Mouse (Mus musculus): Measurements from ENCODE around the gene Klrb1f.

The Klrb1f gene

GRCm38 (mm10) chr6:129045601-129046000 lies at the start of gene Klrb1f:
Klrb1f (plus strand) TSS chr6:129045901.
- in situ Hi-C loops (cut with MboI; ENCODE audit: unreplicated experiment in 2 of 2), result no loop called here

DNA sequence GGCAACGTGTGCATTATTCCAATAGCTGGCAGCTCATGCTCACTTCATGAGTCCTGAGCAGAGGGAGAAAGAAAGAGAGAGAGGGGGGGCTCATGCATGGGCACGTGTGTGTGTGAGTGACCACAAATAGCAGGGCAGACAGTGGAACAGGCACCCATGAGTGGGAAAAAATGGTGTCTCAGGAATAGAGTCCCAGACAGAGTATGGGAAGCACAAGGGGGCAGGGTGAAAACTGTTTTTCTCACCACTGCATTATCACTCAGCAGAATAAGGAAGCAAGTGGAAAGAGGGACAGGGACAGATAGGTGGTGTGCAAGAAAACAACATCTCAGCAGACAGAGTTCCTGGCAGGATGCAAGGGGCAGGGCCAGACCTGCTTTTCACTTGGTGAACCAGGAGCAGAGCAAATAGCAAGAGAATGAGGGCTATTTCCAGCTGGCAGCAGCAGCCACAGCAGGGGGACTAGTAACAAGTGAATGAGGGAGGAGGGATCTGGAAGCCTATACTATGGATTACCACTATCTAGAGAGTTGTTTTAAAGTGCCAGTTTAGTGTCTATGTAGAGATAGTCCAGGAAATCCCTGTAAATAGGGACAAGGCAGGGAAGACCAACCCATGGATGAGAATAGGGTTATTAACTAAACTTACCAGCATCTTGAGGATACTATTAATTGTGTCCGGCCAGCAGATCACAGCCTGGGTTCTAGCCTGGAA lies 49.5 kb upstream of the Klrb1f start:
- in situ Hi-C loops (cut with MboI; ENCODE audit: unreplicated experiment in 2 of 2), result no loop called here

DNA sequence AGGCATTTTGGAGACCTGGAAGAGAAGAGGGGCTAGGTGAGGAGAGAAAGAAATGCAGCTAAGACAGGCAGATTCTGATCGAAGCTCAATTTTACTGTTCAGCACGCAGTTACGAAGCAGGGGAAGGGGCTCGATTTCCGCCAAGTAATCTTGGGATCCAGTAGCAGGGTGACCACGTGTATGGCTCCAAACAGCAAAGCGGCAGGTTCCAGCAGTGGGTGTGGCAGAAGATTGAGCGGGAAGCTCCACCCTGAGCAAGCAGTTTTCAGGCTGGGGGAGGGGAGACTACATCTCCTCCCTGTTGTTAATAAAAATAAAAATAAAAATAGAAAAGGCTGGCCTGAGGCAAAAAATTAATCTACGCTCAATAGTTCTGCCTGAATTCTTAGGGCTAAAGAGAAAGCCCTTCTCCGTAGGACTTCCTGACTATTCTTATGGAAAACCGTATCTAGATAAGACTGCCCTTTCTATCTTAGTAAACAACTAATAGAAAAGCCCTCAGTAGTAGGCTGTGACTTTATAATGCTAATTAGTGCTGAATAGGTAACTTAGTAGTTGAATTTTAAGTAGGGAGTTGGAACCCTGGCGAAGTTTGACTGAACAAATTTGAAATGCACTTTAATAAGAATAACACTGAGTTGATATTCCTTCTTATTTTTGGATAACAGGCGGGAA lies 48.8 kb upstream of the Klrb1f start:
- in situ Hi-C loops (cut with MboI; ENCODE audit: unreplicated experiment in 2 of 2), result no loop called here

DNA sequence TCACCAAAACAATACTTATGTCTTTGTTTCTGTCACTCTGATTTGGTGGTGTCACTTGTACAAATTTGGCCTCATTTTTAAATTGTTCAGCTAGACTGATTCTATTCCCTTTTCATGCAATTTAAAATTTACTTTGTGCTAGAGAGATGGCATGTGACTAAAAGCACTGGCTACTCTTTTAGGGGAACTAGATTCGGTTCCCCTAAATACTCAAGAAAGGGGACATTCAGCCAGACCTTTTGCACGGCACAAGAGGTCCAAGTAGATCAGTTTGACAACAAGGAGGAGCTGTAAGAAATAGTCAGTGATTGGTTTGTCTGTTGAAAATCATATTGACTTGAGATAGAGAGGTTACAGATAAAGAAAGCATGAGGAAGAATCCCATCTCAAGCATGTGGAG lies 44.3 kb upstream of the Klrb1f start:
- in situ Hi-C loops (cut with MboI; ENCODE audit: unreplicated experiment in 2 of 2), result no loop called here

DNA sequence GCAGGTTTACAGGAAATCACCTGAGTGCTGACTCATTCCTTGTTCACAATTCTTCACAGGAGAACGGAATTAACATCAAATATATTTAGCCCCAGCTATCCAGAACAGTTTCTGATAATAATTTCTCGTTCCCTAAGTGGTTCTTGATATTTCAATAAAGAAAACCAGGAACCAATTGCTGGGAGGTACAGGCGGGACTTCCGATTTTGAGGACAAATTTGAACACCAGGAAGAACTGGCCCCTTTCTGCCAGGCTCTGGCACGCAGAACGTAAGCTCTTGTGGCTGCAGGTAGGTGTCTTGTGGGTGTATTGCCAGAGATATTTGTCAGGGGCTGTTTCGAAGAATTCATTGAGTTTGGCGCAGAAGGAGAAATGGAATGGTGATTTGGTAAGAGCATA lies 37.1 kb upstream of the Klrb1f start:
- in situ Hi-C loops (cut with MboI; ENCODE audit: unreplicated experiment in 2 of 2), result no loop called here

DNA sequence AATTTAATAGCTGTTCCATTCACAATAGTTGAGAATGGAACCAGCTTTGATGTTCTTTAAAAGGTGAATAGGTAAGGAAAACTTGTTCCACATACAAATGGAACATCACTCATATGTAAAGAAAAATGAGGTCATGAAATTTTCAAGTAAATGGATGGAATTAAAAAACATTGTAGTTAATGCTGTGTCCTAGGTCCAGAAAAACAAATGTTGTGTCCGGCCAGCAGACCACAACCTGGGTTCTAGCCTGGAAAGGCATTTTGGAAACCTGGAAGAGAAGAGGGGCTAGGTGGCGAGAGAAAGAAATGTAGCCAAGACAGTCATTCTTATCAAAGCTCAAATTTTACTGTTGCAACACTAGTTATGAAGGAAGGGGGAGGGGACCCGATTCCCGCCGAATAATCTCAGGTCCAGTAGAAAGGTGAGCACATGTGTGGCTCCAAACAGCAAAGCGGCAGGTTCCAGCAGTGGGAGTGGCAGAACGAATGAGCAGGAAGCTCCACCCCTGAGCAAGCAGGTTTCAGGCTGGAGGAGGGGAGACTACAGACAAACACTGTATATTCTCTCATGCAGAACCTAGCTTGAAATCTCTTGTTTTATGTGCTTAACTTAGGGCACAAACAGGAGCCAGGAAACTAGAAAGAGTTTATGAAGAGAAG lies 35.7 kb upstream of the Klrb1f start:
- in situ Hi-C loops (cut with MboI; ENCODE audit: unreplicated experiment in 2 of 2), result loop anchor here in 1 of 2 experiments (10.0 kb wide), 1 partner anchor 115 kb away; the partner anchor contains the start of gene BC035044

GRCm38 (mm10) chr6:129010505-129010873 lies 35.2 kb upstream of the Klrb1f start:
- in situ Hi-C loops (cut with MboI; ENCODE audit: unreplicated experiment in 2 of 2), result loop anchor here in 1 of 2 experiments (10.0 kb wide), 1 partner anchor 116 kb away; the partner anchor contains the start of gene BC035044

- in situ Hi-C loops (cut with MboI; ENCODE audit: unreplicated experiment in 2 of 2), result loop anchor here in 1 of 2 experiments (10.0 kb wide), 1 partner anchor 117 kb away; the partner anchor contains the start of gene BC035044
These were observed 33.7 kb upstream of the Klrb1f start for GRCm38 (mm10) chr6:129012012-129012411.

DNA sequence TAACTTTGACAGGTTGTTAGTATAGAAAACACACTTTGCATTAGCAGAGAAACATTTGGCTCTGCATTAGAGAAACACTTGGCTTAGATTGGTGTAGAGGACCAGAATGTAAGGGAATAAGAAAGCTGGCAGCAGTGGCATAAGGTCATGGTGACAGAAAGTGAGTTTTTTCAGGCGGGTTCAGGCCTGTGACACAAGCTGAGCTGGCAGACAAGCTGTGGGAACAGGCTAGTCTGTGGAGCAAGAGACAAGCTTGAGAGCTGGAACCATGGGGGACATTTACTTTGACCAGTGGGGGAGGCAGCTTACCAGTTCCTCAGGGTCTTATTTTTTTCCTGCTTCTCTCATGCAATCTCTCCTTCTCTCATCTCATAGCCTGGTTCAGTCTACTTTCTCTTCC lies 32.7 kb upstream of the Klrb1f start:
- in situ Hi-C loops (cut with MboI; ENCODE audit: unreplicated experiment in 2 of 2), result loop anchor here in 1 of 2 experiments (10.0 kb wide), 1 partner anchor 118 kb away; the partner anchor contains the start of gene BC035044

DNA sequence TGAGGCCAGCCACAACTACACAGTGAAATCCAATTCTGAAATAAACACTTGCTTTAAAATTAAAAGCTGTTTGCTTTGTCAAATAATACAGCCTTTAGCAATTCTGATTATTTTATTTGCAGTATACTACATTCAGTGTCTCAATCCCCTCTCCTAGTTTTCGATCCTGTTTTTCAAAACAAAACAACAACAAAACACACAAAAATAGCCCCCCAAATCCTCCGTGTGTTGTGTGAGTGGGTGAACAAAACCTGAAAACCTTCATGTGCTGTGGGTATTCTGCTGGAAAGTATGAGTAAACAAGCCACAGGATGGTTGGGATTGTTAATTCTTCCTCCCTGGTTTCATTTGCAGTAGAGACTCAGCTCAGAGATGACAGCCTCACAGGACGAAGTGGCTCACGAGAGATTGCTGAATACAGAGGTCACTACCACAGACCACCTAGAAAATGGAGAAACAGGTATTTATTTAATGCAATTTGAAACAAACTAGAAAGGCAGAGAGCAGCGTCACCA lies 31.9 kb upstream of the Klrb1f start:
- in situ Hi-C loops (cut with MboI; ENCODE audit: unreplicated experiment in 2 of 2), result loop anchor here in 1 of 2 experiments (10.0 kb wide), 1 partner anchor 119 kb away; the partner anchor contains the start of gene BC035044

GRCm38 (mm10) chr6:129014399-129014798 lies 31.3 kb upstream of the Klrb1f start:
- in situ Hi-C loops (cut with MboI; ENCODE audit: unreplicated experiment in 2 of 2), result loop anchor here in 1 of 2 experiments (10.0 kb wide), 1 partner anchor 120 kb away; the partner anchor contains the start of gene BC035044

GRCm38 (mm10) chr6:129027451-129028248 lies 18.1 kb upstream of the Klrb1f start:
- in situ Hi-C loops (cut with MboI; ENCODE audit: unreplicated experiment in 2 of 2), result no loop called here

DNA sequence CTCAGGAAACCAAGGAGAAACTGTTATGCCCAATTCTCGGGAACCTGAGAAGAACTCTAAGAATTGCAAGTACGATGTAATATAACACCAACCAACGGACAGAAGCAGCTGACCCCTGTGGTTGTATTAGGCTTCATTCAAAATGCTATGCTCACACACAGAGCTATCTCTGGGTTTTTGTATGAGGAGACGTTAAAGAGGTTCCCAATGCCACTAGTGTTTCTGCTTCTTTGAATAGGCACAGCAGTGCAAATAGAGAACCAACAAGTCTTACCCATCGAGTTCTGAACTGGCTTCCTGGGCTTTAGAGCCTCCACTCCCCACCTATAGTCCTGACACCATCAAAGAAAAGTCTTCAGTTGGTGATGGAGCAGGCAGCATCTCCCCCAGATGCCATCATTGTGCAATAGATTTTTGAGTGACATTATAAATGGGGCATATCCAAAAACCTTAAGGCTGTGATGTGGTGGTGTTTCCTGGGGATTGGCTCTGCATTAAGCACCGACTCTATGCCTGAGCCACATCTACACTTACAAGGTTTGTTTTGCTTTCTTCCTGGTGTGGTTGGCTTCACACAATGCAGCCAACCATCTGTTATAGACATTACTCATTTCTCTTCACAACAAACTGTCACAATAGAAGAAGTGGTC lies 15.4 kb upstream of the Klrb1f start:
- in situ Hi-C loops (cut with MboI; ENCODE audit: unreplicated experiment in 2 of 2), result loop anchor here (5.0 to 10.0 kb wide), 5 partner anchors 37 to 217 kb away; partner anchors contain the start of gene Clec2i (in 1 of the 2)

DNA sequence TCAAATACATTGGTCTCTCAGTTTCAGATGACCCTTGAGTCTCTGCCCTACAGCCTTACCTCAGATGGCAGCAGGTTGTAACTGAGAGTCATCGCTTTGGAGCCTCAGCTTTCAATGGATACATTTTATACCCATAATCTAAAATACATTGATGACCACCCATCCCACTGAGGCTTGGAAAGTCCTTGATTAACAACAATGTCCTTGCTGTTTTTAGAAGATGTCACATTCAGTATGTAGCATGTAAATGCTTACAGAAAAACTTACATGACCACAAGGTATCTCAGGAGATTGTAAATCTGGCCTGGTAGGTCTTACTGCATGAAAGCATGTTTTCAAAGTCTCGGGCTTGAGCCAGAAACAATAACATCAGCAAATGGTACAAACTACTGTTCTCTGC lies 14.7 kb upstream of the Klrb1f start:
- in situ Hi-C loops (cut with MboI; ENCODE audit: unreplicated experiment in 2 of 2), result loop anchor here (5.0 to 10.0 kb wide), 5 partner anchors 36 to 216 kb away; partner anchors contain the start of gene Clec2i (in 1 of the 2)

- in situ Hi-C loops (cut with MboI; ENCODE audit: unreplicated experiment in 2 of 2), result loop anchor here (5.0 to 10.0 kb wide), 5 partner anchors 34 to 214 kb away; partner anchors contain the start of gene Clec2i (in 1 of the 2)
These were observed 12.3 kb upstream of the Klrb1f start for GRCm38 (mm10) chr6:129033397-129033796.

- in situ Hi-C loops (cut with MboI; ENCODE audit: unreplicated experiment in 2 of 2), result loop anchor here (5.0 to 10.0 kb wide), 5 partner anchors 140 to 212 kb away; partner anchors contain the start of gene Clec2i (in 1 of the 2)
These were observed 10.7 kb upstream of the Klrb1f start for GRCm38 (mm10) chr6:129035017-129035416.

- in situ Hi-C loops (cut with MboI; ENCODE audit: unreplicated experiment in 2 of 2), result loop anchor here (5.0 to 10.0 kb wide), 5 partner anchors 138 to 211 kb away; partner anchors contain the start of gene Clec2i (in 1 of the 2)
These were observed 9.4 kb upstream of the Klrb1f start for GRCm38 (mm10) chr6:129036326-129036725.

GRCm38 (mm10) chr6:129036890-129037463 lies 8.7 kb upstream of the Klrb1f start:
- in situ Hi-C loops (cut with MboI; ENCODE audit: unreplicated experiment in 2 of 2), result loop anchor here (5.0 to 10.0 kb wide), 5 partner anchors 138 to 210 kb away; partner anchors contain the start of gene Clec2i (in 1 of the 2)

DNA sequence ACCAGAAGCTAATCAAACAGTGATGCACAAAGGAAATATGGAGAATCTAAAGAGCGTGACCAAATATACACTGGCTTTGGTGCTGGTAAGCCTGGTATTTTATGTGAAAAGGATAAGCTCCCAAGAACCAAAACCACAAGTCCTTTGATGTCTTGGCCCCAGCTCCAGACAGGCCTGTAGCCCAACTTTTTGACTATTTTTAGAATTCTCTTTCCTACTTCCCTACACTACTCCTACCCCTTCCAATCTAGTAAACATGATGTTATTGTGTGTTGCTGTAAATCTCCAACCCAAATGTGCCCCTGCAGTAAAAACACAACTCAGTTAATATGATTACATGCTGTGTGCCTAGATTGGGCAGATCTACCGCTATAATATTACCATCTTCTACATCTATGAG lies 4.2 kb upstream of the Klrb1f start:
- in situ Hi-C loops (cut with MboI; ENCODE audit: unreplicated experiment in 2 of 2), result no loop called here

All from v-Abl transformed pro-B cells (cell line).